Mouse (Mus musculus) spleen, postnatal 0 days (tissue): ENCODE data around the gene Arhgef9. TPM values are rescaled to one million over a fixed set of nuclear protein-coding genes. Genes with fewer than 3 reads are reported as not detected.

Experiments
- polyA plus RNA-seq: library from polyadenylated mRNA; unstranded; fragments of >200 nt; fragmentation: Nextera tagmentation; extraction: Ambion mirVana; gene quantifications from 2 replicates; pipeline ENCODE4 v1.2.1, GENCODE M21; 2015

Arhgef9 gene
- 1.5 and 2.2 TPM in 2 replicates for polyA plus RNA-seq

DNA sequence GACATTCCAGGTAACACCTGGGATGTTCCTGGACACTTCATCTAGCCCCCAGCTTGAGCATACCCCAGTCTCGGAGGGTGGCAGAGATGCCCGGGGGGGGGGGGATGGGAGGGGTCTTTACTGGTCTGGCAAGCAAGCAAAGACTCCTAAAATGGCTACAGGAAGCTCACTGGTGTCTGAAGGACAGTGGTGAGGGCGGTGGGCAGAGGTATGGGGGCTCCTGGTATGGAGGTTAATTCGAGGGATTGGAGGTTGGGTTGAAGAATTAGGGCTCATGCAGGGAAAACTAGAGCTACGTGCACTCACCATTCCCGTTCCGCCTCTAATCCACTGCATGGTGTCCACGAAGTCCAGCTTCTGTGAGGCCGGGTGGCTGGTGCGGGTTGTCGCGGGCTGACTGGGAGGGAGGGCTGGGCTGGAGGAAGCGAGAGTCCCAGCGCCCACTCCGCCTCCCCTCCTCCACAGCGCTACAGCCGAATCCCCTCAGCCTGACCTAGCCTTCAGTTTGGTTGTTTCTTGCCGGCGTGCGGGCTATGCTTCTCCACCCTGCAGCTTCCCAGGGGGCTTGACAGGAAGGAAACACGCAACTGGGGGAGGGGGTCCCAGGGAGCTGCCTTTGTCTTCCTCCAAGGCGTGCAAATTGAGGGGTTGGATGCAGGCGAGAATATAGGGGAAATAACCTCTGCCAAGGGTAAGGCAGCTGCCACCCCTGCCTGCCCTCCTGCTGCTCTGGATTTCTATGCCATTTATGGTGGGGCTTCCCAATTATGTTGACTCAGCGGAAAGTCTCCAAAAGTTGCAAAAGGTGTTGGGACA, at the start of gene Arhgef9:
Gene Arhgef9 (minus strand): TSS at position 753 of the 816 bp plus-strand sequence.

DNA sequence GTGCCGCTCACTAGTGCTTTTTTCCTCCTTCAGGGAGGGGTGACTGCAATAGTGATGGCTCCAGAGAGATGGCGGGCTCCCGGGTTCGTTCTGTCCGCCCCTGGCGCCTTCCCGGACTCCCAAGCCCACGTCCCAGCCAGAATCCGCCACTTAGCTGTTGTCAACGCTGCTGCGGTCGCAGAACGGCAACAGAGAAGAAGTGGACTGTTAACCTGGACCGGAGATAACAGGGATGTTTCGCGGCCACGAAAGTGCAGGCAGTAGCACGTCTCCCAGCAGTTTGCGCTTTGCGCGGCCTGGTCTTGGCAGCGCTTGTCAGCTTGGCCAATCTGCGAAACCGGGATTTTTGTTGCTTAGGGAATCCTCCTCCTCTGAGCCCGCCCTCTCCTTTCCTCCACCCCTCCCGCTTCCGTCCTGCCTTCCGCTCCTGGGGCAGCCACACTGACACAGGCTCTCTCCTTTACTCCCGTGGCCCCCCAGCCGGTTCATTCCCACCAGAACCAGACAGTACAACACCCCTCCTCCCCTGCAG, 170.2 kb downstream of the Arhgef9 start, which contains the start of gene Spin4:
Gene Spin4 (minus strand): TSS at position 322 of the 532 bp plus-strand sequence.

Other genes starting within 250 kb of the Arhgef9 start
- 1.8 and 2.1 TPM in 2 replicates for gene Spin4, start 170.2 kb downstream of the Arhgef9 start, polyA plus RNA-seq
- 2.7 and 3.5 TPM in 2 replicates for gene Amer1, start 248.0 kb upstream of the Arhgef9 start, polyA plus RNA-seq